Mouse (Mus musculus) right cerebral cortex, postnatal 14 days (tissue): ENCODE results near the gene Gm13539.
"Not testable (repeated sequence)": the region's sequence is repeated elsewhere in the genome, so short reads cannot be mapped to it uniquely, and the experiment has no call there.

ENCODE experiments used
- DNase-seq: peaks from one replicate; pipeline ENCODE4 v3.0.0; 2022

Gene Gm13539

DNA sequence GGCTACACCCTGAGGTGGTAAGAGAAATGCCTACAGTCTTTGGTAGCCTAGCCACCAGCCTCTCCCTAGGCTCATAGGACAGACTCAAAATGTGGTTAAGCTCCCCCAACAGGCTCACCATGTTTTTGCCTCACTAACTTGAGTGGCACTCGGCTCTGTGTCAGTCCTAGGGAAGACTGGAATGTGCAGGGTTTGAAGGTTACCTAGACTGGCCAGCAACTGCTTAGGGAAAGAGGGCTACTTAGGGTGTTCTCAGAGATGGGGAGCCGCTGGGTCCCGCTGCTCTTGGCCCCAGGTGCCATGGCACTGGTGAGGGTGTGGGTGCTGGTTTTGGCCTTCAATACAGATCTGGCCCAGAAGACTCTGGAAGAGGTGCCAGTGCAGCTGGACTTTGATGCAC lies at the start of gene Gm13539:
TSS of gene Gm13539 (plus strand) at position 301 of the 400 bp plus-strand sequence.
- DNase-seq, result no peak

DNA sequence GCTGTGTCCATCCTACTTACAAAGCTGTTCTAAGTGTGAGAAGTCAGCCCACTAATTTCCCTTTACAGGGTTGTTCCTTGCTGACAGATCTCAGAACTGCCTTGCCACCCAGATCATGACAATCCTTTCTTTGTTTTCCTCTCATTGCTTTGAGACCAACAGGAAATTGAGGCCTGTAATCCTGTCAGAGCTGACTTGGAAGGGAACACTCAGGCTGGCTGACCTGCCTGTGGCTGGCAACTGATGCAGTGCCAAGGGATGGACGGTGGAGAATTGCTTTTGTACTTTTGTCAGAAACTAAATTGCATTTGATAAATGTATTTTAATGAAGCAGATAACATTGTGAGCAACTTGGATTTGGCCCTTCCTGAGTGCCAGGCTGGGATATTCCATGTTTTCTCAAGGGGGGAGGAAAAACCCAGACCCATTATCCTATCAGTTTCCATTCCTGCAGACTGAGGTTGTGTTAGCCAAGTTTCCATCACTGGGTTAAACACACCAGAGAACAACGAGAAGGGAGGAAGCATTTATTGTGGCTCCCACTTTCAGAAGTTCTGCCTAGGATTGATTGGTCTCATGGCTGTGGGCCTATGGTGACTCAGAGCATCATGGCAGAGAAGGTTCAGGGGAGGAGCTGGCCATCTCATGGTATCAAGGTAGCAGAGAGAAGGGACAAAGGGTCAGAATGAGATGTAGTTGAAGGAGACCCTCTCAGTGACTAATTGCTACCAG lies 48.7 kb upstream of the Gm13539 start:
- no peak for DNase-seq

DNA sequence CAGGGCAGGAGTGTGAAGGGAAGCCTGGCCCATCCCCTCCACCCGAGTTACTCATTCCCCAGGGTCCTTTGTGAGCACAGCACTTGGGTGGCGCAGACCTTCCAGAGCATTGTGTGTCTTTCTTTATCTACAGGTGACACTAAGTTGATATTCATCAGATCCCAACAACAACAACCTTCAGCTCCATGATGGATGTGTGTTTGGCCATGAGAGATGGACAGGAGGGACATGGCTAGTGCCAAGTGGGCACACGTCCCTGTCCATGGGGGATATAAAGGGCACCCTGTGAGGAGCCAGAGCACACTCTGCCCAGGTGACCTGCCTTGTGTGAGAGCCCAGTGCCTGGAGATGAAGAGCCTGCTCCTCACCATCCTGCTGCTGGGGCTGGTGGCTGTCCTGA lies 45.3 kb upstream of the Gm13539 start, which contains the start of gene Obp2b:
TSS of gene Obp2b (plus strand) at position 301 of the 400 bp plus-strand sequence.
- DNase-seq, result not testable (repeated sequence)

DNA sequence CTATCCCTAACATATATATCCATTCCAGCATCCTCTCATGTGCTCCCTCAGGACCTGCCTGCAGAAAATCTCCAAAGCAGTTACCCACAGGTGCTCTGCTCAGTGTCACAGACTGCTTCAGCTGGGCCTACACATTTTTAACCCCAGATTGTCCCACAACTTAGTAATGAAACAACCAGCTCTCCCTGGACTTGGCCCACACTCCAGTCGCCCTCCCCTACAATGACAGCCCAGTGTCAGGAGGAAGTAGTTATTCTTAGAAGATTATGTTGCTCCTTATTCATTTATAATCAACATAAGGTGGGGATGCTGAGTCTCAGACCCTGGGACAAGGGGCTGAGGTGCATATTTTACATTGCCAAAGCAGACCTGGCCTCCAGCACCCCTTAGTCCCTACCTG lies 40.4 kb upstream of the Gm13539 start:
- no peak for DNase-seq

DNA sequence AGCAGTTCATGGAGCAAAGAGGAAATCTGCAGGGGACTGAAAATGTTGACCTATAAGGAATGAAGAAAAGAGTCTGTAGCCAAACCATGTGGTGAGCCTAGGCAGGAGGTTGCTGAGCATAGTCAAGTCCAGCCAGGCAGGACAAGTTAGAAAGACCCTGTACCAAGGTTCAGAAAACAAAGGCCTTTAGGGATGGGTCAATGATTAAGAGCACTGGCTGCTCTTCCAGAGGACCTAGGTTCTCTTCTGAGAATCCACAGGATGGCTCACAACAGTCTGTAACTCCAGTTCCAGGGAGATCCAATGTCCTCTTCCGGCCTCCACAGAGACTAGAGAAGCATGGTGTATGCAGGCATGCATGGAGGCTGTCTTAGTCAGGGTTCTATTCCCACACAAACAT lies 27.9 kb upstream of the Gm13539 start:
- no peak for DNase-seq

DNA sequence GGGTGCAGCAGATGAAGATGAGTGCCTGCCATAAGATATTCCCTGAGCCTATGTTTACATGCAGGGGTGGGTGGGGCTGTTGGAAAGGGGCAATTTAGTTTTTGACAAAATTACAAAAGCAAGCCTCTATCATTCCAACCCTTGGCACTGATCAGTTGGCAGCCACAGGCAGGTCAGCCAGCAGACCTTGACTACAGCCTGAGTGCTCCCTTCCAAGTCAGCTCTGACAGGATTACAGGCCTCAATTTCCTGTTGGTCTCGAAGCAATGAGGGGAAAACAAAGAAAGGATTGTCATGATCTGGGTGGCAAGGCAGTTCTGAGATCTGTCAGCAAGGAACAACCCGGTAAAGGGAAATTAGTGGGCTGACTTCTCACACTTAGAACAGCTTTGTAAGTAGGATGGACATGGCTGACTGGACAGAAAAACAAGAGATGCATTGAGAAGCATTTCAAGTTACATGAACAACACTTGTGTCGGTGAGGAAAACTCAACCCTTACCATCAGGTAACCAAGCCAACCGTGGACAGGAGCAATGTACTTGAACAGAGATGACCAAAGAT lies 23.9 kb upstream of the Gm13539 start:
- DNase-seq, result no peak

DNA sequence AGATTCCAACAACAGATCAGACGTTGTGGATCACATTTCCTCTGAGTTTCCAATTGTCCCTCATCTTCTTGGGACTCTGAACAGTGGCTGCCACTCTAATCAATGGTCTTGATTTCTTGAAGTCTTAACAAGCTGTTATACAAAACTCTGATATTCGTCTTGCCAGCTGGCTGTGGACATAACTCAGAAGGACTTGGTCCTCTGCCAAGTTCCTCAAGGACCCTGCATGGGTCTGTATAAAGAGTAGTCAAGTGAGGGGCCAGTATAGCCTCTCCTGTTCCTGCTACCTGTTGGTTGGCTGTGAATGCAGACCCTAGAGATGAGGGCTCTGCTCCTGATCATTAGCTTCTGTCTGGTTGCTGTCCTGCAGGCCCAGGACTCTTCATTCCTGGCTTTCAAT lies 16.8 kb upstream of the Gm13539 start, which contains the start of gene Lcn3:
TSS of gene Lcn3 (plus strand) at position 301 of the 400 bp plus-strand sequence.
- no peak for DNase-seq

DNA sequence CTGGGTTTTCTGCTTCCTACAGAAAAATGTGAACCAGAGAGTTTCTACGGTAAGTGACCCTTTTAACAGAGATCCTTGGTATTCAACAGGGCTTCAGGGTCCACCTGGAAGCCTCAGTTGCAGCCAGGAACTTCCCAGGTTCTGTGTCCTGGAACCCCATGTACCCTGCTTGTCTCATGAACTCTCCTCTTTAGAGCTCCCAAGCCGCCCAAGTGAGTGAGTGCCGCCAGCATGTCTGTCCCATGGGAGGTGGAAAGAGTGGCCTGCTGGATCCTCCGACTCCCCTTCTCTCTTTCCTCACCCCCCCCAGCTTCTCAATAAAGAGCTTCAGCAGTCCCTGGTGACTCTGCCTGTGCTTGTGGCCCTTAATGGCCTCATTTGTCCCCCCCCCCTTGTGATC lies 14.3 kb upstream of the Gm13539 start:
- DNase-seq, result no peak

DNA sequence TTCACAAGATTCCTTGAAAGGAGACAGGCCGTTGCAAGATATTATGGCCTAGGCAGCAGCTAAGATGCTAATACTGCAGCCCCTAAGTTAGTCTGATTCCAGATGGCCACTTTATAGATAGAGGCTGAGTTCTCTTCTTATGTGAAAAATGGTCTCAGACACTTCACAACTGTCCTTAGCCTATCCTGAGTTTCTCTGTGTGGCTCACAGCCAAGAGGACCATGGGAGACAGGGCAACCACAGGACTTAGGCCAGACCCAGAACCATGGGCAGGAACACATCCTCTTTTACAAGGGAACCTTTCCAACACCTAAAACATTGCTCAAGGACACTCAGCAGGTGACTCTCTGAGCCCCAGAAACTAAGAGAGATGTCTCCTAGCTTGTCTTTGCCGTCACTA lies 8.6 kb upstream of the Gm13539 start:
- DNase-seq, result no peak

DNA sequence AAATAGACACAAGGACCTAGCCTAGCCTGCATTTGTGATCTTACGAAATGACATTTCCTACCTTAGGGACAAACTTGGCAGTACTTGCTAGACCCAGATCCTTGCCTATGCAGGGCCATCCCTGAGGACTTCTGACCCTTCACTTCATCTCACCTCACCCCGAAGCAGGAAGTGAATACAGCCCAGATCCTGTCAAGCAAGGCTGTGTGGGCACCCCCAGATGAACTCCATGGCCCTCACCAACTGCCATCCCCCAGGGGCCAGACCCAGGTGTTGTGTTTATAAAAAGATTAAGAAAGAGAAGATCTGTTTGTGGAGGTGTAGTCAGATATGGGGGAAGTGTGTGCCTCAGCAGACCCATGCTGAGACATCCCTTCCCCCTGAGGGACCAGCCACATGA lies 7.4 kb upstream of the Gm13539 start:
- DNase-seq, result no peak

DNA sequence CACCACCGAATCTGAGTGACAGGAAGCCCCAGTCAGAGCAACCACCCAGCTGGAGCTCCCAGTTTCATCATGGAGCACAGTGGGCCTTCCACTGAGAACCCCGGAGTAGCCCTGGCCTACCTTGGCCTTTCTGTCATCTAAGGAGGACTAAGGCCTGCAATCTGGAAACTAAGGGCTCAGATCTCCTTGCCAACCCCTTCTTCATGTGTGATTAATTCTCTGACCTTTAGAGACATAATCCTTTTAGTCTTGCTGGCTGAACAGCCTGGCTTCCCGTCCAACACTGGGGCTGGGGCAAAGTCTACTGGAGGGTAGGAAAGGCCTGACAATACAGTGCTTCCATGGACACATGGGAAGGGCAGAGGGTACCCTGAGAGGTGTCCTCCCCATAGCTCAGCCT lies 6.1 kb upstream of the Gm13539 start:
- no peak for DNase-seq

DNA sequence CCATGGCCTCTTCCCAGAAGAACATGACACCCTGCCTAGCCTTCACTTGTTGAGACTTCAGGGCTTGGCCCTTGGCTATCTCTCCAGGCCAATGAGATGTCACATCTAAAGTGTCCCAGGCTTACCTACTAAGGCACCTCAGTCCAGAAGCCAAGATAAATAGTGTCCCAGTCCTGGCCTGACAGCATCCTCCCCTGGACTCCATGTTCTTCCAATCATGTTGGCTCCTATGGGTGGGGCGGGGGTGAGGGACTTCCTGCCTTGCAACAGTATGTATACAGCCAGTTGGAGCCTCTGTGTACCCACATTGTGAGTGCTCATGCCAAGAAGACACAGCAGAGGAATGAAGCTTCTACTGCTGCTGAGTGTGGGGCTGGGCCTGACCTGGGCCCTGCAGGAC lies 5.3 kb upstream of the Gm13539 start, which contains the start of gene Lcn11:
TSS of gene Lcn11 (plus strand) at position 301 of the 400 bp plus-strand sequence.
- DNase-seq, result no peak

DNA sequence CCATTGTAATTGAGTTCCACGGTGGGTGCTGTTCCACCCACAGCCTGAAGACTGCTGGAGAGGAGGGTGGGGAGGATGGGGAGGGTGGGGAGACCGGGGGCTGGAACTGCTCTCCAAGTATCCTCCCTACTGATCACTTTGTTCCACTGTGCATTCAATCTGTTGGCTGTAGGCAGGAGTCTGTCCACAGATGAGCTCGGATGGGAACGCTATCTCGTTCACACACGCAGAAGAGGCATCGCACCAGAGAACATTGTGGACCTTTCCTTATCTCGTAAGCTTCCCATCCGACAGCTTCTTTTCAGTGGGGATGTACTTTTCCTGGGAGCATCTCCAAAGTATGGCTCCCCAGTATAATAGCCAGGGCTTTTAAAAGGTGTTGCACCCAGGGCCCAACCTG lies 3.0 kb upstream of the Gm13539 start:
- no peak for DNase-seq

DNA sequence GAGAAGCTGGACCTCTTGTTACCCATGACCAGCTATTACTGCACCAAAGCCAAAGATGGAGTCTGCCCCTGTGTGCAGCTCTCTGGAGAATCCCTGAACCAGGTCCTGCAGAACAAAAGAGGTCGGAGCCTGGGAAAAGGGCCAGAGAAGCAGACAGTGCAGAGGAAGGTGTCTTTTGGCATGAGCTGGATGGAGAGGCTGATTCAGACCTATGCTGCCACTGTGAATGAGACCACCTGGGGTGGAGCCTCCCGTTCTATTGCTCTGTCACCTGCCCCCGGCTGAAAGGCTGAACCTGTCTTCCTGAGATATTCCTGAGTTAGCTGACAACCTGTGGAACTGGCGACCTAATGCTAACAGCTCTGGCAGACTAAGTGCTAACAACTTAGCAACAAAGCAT lies 1.1 kb upstream of the Gm13539 start:
- no peak for DNase-seq

DNA sequence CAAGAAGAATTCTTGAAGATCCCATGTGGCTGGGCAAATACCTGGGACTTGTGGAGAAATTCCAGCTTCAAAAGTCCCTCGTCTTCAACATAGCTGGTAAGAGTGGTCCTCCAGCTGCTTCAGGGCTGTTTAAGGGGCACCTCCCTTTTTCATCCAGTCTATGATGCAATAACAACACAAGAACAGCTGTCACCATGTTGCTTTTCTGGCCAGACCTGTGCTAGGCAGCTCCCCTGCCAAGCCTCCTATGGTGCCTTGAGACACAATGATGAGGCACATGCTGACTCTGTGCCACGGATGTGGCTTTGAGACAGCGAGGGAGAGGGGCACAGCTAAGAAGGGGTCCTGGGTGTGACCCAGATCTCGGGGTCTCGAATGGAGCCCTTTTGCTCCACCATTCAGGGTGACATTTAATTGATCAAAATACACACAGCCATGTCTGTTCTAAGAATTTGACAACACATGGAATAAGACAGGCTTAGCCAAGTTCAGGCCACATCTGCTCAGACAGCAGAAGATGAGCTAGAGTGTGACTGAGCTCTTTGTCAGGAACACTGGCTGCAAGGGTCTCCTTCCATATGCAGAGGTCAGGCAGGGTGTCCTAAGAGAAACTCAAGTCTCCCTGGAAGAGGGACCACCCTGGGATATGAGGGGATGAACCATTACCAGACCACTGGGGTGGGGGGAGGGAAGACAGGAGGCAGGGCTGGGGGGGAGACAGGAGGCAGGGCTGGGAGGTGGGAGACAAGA lies 3.7 kb downstream of the Gm13539 start:
- no peak for DNase-seq

DNA sequence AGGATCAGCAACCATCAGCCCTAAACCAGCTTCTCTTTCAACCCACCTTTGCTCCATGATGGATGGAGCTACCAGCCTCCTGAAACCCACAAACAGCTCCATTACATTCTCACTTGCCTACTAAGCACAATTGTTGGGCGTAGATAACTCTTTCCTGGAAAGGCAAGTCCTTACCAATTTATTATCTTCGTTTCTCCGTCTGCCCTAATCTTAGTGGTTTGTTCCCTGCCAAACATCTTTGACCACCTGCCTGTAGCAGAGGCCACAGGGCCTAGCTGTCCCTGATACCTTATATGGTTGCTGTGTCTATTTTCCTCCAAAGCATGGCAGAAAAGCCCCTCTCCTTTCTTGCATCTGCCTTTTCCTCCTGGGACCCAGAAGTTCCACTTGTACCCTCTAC lies 7.0 kb downstream of the Gm13539 start:
- DNase-seq, result no peak

DNA sequence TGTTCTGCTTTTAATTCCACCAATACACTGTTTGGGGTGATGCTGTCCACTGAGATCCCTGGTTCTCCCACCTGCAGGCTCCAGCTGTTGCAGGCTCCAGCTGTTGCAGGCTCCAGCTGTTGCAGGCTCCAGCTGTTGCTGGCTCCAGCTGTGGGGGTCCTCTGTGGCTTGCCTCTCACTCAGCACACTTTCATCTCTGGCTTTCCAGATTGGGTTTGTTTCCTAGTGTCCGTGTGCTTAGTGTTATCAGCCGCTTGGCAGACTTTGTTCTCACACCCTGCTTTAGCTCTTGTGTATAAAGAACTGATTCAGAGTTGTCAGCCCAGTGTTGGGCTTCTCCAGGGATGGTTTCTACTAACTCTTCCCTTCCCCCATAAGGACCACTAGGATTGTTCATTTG lies 15.6 kb downstream of the Gm13539 start:
- no peak for DNase-seq

DNA sequence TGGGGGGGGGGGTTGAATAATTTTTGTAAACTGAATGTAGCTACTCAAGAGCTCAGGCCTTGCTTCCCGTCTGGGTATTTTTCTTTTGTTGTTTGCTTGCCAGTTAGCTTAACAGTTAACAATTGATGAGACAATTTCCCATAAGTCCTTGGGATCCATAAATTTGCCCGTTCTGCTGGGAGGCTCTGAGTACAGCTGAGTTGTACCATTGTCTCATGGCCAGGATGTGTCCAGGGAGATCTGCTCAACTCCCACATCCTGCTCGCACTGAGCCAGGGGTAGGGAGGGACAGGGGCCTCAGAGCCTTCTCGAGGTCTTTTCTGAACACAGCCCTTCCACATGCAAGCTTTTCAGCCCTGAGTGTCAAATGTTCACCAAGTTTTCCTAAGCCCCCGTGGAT lies 16.0 kb downstream of the Gm13539 start:
- no peak for DNase-seq

DNA sequence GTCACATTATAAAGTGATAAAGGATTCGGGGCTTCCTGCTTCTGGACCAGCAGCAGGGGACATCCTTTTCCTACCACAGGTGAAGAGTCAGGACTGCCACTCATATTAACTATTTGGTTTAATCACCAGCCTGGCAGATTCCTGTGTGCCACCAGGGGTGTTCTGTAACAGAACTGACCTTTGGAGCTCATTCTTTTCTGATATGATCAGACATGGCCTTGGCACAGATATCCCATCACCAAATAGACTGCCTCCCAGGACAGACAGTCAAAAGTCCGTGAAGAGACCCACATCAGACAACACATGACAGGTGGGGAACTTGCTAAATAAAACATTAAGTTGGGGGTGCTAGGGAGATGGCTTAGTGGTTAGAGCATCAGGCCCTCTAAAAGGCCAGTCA lies 29.7 kb downstream of the Gm13539 start:
- DNase-seq, result no peak

DNA sequence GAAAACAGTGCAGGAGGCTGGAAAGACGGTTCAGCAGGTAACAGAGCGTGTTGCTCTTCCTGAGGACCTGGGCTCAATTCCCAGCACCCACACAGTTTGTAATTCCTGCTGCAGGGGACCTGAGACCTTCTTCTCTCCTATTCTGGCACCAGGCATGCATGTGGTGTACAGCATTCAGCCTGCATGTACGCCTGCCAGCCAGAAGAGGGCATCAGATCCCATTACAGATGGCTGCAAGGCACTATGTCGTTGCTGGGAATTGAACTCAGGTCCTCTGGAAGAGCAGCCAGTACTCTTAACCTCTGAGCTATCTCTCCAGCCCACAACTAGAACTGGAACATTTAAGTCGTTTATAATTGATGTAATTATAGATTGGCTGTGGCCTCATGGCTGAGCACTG lies 31.3 kb downstream of the Gm13539 start:
- DNase-seq, result no peak

DNA sequence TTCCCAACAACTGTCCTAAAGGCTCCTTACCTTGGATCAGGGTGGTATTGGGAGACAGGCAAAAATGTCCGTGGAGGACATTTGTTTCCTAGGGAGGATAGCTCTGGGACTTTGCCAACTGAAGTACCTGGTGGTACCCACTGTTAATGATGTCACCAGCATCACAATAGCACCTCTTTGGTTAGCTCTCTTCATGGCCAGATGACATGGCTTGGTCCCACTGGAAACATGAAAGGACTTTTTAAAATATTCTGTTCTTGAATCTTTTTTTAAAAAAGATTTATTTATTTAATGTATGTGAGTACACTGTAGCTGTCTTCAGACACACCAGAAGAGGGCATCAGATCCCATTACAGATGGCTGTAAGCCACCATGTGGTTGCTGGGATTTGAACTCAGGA lies 33.7 kb downstream of the Gm13539 start, which contains the start of gene Glt6d1:
TSS of gene Glt6d1 (minus strand) at position 101 of the 400 bp plus-strand sequence.
- not testable (repeated sequence) for DNase-seq

DNA sequence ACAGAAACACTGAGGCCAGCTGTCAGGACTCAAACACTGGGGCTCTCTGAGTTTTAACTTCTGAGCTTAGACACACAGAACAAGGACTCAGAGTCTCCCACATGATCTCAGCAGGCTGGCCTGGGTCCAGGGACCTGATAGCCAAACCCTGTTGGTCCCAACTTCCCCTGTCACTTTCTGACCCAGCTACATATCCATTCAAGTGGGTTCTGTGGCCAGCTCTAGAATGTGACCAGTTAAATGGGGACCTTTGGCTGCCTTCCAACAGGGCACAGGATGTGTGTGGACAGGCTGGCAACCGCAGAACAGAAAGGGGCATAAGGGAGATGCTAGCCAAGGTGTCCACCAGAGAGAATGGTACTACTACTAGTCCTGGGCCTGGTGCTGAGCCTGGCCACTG lies 40.7 kb downstream of the Gm13539 start, which contains the start of gene Lcn9:
TSS of gene Lcn9 (plus strand) at position 348 of the 400 bp plus-strand sequence.
- DNase-seq, result peak; percentile 25

DNA sequence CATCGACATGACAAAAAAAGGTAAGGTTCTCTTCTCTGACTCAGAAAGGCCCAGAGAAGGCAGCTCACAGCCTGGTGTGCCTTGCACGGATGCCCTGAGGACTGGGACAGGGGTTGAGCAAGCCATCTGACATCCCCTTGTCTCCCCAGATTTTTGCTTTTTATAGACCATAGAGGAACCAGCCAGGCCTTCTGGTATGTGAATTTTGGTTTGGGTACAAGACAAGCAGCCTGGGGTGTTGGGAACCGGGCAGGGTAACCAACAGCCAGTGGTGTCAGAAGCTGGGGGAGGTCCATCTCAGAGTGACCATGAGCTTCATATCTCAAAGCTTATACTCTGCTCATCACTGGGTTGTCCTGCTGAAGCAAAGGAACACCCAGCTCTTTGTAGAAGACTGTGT lies 42.7 kb downstream of the Gm13539 start:
- no peak for DNase-seq
